ENCODE assay signal across 8 mouse cellular contexts in genomic region chr6:48842111-48842842, GRCm38 (mm10). TPM values are rescaled to one million over a fixed set of nuclear protein-coding genes. Genes with fewer than 3 reads are reported as not detected.
A peak's percentile ranks its signal among the peaks of the same experiment; 100 is the strongest.
DNase-seq lines count a peak whose midpoint lies in the region; ATAC-seq and TF ChIP-seq lines count a peak whose summit lies in the region.
"Had no signal": no experiment of that assay in that cellular context is flagged by ENCODE, and none has a peak within 500 bp of the region (broad histone marks: within the 10 kb centered on the region; RNA-seq: fewer than 3 reads in every experiment).

No protein-coding gene starts in this region.

- no peak overlapping the region for H3K27ac ChIP-seq in forebrain, embryonic 15.5 days (replicated peaks)
- H3K27ac ChIP-seq in intestine, postnatal 0 days (ENCODE audit: low read depth, low read length): peak overlapping the region; percentile 81
- peak overlapping the region; percentile 7 for H3K27ac ChIP-seq in liver, embryonic 16.5 days (ENCODE audit: low read length)

- no peaks in the 10 kb centered on the region for H3K27me3 ChIP-seq in forebrain, embryonic 15.5 days
- no peaks in the 10 kb centered on the region for H3K27me3 ChIP-seq in intestine, postnatal 0 days (replicated peaks; ENCODE audit: control insufficient read depth, insufficient read depth, low read length)
- H3K27me3 ChIP-seq in liver, embryonic 16.5 days (ENCODE audit: control insufficient read depth, insufficient read depth, low read depth, low read length): no peaks in the 10 kb centered on the region

- 0 out of 2 replicates have a peak overlapping the region, but pooled peaks have one; percentile 43 for H3K4me2 ChIP-seq in forebrain, embryonic 15.5 days (replicated peaks)
- H3K4me2 ChIP-seq in intestine, postnatal 0 days (replicated peaks; ENCODE audit: low read depth): peak overlapping the region; percentile 69
- peak overlapping the region; percentile 39 for H3K4me2 ChIP-seq in liver, embryonic 16.5 days (ENCODE audit: low read depth, low read length)

- ATAC-seq in forebrain, embryonic 15.5 days (replicated peaks): no peak
- ATAC-seq in intestine, postnatal 0 days: no peak
- ATAC-seq in liver, embryonic 16.5 days (ENCODE audit: low read depth): no peak

- no peaks in the 10 kb centered on the region for H3K9me3 ChIP-seq in forebrain, embryonic 15.5 days
- H3K9me3 ChIP-seq in intestine, postnatal 0 days (ENCODE audit: control insufficient read depth): no peaks in the 10 kb centered on the region
- no peaks in the 10 kb centered on the region for H3K9me3 ChIP-seq in liver, embryonic 16.5 days (replicated peaks; ENCODE audit: control insufficient read depth, low read length)

- no peak overlapping the region for H3K4me3 ChIP-seq in forebrain, embryonic 15.5 days
- H3K4me3 ChIP-seq in intestine, postnatal 0 days (ENCODE audit: low read depth, low read length): peak overlapping the region; percentile 46
- peak overlapping the region; percentile 48 for H3K4me3 ChIP-seq in liver, embryonic 16.5 days (ENCODE audit: low read depth, low read length)

- TF ChIP-seq CTCF in intestine, postnatal 0 days (IDR thresholded peaks at IDR 0.05; ENCODE audit: low read depth): peak; percentile 67

- peak; percentile 46 for DNase-seq in urinary bladder, postnatal 25 days (ENCODE audit: low spot score)
- DNase-seq in urinary bladder, adult 18-20 months (ENCODE audit: low spot score in 2 of 2): no peak
- peak; percentile 41 for DNase-seq in retina, embryonic 14.5 days (ENCODE audit: low spot score)
- DNase-seq in layer of hippocampus, postnatal 14 days (ENCODE audit: low spot score in 2 of 2): no peak

- H3K4me1 ChIP-seq in forebrain, embryonic 15.5 days: peaks cover 40% of the 10 kb centered on the region
- H3K4me1 ChIP-seq in intestine, postnatal 0 days (replicated peaks; ENCODE audit: control insufficient read depth, insufficient read depth, low read length): 0 out of 2 replicates have a peak, but pooled peaks cover 3% of the 10 kb centered on the region
- H3K4me1 ChIP-seq in liver, embryonic 16.5 days (ENCODE audit: control insufficient read depth, low read depth, low read length): peaks cover 3% of the 10 kb centered on the region; the same call in 1 of the 2 replicates

- H3K9ac ChIP-seq in forebrain, embryonic 15.5 days (replicated peaks): no peak overlapping the region
- peak overlapping the region; percentile 52 for H3K9ac ChIP-seq in intestine, postnatal 0 days (ENCODE audit: low read depth, low read length)
- H3K9ac ChIP-seq in liver, embryonic 16.5 days (ENCODE audit: low read depth, low read length): no peak overlapping the region

- WGBS in forebrain, embryonic 15.5 days: 75% methylated on average over 11 of the region's 11 CpGs
- WGBS in intestine, postnatal 0 days: 53% methylated on average over 11 of the region's 11 CpGs
- 41% methylated on average over 11 of the region's 11 CpGs for WGBS in liver, embryonic 16.5 days (ENCODE audit: insufficient replicate concordance)

- no peaks in the 10 kb centered on the region for H3K36me3 ChIP-seq in forebrain, embryonic 15.5 days
- peaks cover 28% of the 10 kb centered on the region for H3K36me3 ChIP-seq in intestine, postnatal 0 days (ENCODE audit: control insufficient read depth, insufficient read depth)
- H3K36me3 ChIP-seq in liver, embryonic 16.5 days (ENCODE audit: control insufficient read depth, insufficient read depth): no peaks in the 10 kb centered on the region; the same call in 1 of the 2 replicates

RNA-seq across cellular contexts. Expression of gene Tmem176b, which starts 1.0 kb away (rescaled TPM):
- 85.0 and 90.2 TPM in 2 replicates for polyA plus RNA-seq in forebrain, embryonic 15.5 days (2015; fragmentation: Nextera tagmentation; extraction: Ambion mirVana)
- polyA plus RNA-seq in intestine, postnatal 0 days (2015; fragmentation: Nextera tagmentation; extraction: Ambion mirVana): 319 and 320 TPM in 2 replicates
- polyA plus RNA-seq in liver, embryonic 16.5 days (2015; fragmentation: Nextera tagmentation; extraction: Ambion mirVana): 207 and 215 TPM in 2 replicates
- 10 to 100 TPM; 47.2 to 52.1 TPM for total RNA-seq in layer of hippocampus, postnatal 14 days (2021)

RNA-seq across cellular contexts. Expression of gene Tmem176a, which starts 1.6 kb away (rescaled TPM):
- polyA plus RNA-seq in forebrain, embryonic 15.5 days (2015; fragmentation: Nextera tagmentation; extraction: Ambion mirVana): 11.1 and 11.2 TPM in 2 replicates
- 180 and 193 TPM in 2 replicates for polyA plus RNA-seq in intestine, postnatal 0 days (2015; fragmentation: Nextera tagmentation; extraction: Ambion mirVana)
- polyA plus RNA-seq in liver, embryonic 16.5 days (2015; fragmentation: Nextera tagmentation; extraction: Ambion mirVana): 138 and 147 TPM in 2 replicates
- total RNA-seq in layer of hippocampus, postnatal 14 days (2021): 10 to 100 TPM; 18.3 to 19.8 TPM

RNA-seq across cellular contexts. Expression of gene Aoc1, which starts 30.4 kb away (rescaled TPM):
- not detected in 2 replicates for polyA plus RNA-seq in forebrain, embryonic 15.5 days (2015; fragmentation: Nextera tagmentation; extraction: Ambion mirVana)
- polyA plus RNA-seq in intestine, postnatal 0 days (2015; fragmentation: Nextera tagmentation; extraction: Ambion mirVana): 101 and 106 TPM in 2 replicates
- polyA plus RNA-seq in liver, embryonic 16.5 days (2015; fragmentation: Nextera tagmentation; extraction: Ambion mirVana): 0.20 TPM in 1 of 2 replicates, not detected in the other
- total RNA-seq in layer of hippocampus, postnatal 14 days (2021): not detected
- polyA plus RNA-seq: neural tube, embryonic 11.5 days had no signal

Comparison
In these comparisons a context has a peak if more than half of its experiments do, and no peak if none do; other contexts are left out.
1. DNase-seq: peak in urinary bladder, postnatal 25 days (single experiment) and retina, embryonic 14.5 days (single experiment); none in urinary bladder, adult 18-20 months (0 of 2) and layer of hippocampus, postnatal 14 days (0 of 2).
2. RNA of gene Tmem176a, which starts 1.6 kb away (polyA plus RNA-seq): 180 to 193 TPM in intestine, postnatal 0 days and 138 to 147 TPM in liver, embryonic 16.5 days; 11.1 to 11.2 TPM in forebrain, embryonic 15.5 days; every median in the first group is over 10 times any median in the second.
3. RNA of gene Aoc1, which starts 30.4 kb away (polyA plus RNA-seq): 101 to 106 TPM in intestine, postnatal 0 days; 0.20 TPM in liver, embryonic 16.5 days and not detected in forebrain, embryonic 15.5 days; every median in the first group is over 10 times any median in the second.
4. Peak in every context shown above with its lines, with median percentiles within 50 percentile points of each other: H3K4me2 ChIP-seq.